Mouse (Mus musculus) intestine, embryonic 14.5 days (tissue): Measurements from ENCODE around the gene C130050O18Rik. TPM values are rescaled to one million over a fixed set of nuclear protein-coding genes. Genes with fewer than 3 reads are reported as not detected.
A peak's percentile ranks its signal among the peaks of the same experiment; 100 is the strongest.

Source experiments
- ATAC-seq: fragments of 200-750 bp; cut with Nextera tagmentation; replicated peaks from 2 replicates; pipeline ENCODE4 v1.8.0; 2017; ENCODE audit warnings: low read depth, moderate number of reproducible peaks, moderate TSS enrichment, moderate library complexity; ENCODE audit not compliant: low FRiP score, low TSS enrichment
- DNase-seq: peaks from one replicate; pipeline ENCODE4 v3.0.0-alpha.2; 2018; ENCODE audit warnings: low spot score
- H3K27ac ChIP-seq: fragments of 300-500 bp; sonication (generic); 2 replicates; pipeline ENCODE4 v1.5.1; 2014; ENCODE audit warnings: low read depth, mild to moderate bottlenecking, control low read depth
- H3K27me3 ChIP-seq: fragments of 300-500 bp; sonication (generic); replicated peaks from 2 replicates; pipeline ENCODE4 v1.6.1; 2014; ENCODE audit warnings: low read length, control low read depth; ENCODE audit not compliant: control insufficient read depth, insufficient read depth
- H3K36me3 ChIP-seq: fragments of 300-500 bp; sonication (generic); 2 replicates; pipeline ENCODE4 v1.6.1; 2014; ENCODE audit warnings: low read length, control low read depth; ENCODE audit not compliant: control insufficient read depth, insufficient read depth
- H3K4me1 ChIP-seq: fragments of 300-500 bp; sonication (generic); replicated peaks from 2 replicates; pipeline ENCODE4 v1.6.1; 2014; ENCODE audit warnings: low read length, control low read depth, mixed read lengths; ENCODE audit not compliant: control insufficient read depth, insufficient read depth
- H3K4me2 ChIP-seq: fragments of 300-500 bp; sonication (generic); 2 replicates; pipeline ENCODE4 v1.6.1; 2014; ENCODE audit warnings: low read length
- H3K4me3 ChIP-seq: fragments of 300-500 bp; sonication (generic); 2 replicates; pipeline ENCODE4 v1.5.1; 2014; ENCODE audit warnings: low read depth, low read length, control low read depth, mixed read lengths
- H3K9ac ChIP-seq: fragments of 300-500 bp; sonication (generic); 2 replicates; pipeline ENCODE4 v1.6.1; 2014; ENCODE audit warnings: mild to moderate bottlenecking, low read length
- H3K9me3 ChIP-seq: fragments of 300-500 bp; sonication (generic); 2 replicates; pipeline ENCODE4 v1.6.1; 2016; ENCODE audit warnings: low read length, control low read depth; ENCODE audit not compliant: control insufficient read depth
- WGBS: fragments of 180-500 bp; shearing (Covaris S2); extraction: QIAGEN DNeasy Blood & Tissue Kit; methylation state at CpG from one replicate; pipeline ENCODE4 v1.1.7; 2014; 5-methylcytosine and 5-hydroxymethylcytosine counted together
- microRNA counts: library from miRNA; unstranded; fragments of <30 nt; microRNA quantifications from one replicate; lab custom pipeline; 2016
- microRNA-seq: library from miRNA; unstranded; fragments of <30 nt; microRNA quantifications from one replicate; pipeline ENCODE4, GENCODE M21; 2016
- polyA plus RNA-seq: library from polyadenylated mRNA; unstranded; fragments of >200 nt; fragmentation: Nextera tagmentation; extraction: Ambion mirVana; gene quantifications from 2 replicates; pipeline ENCODE4 v1.2.1, GENCODE M21; 2014

The C130050O18Rik gene
- polyA plus RNA-seq, 1 experiment from 2014 or later = 1.3 TPM

- DNase-seq (no peak), ATAC-seq (no peak)
- WGBS = 67% methylated on average over 4 of the region's 4 CpGs
- no peak overlapping the region for H3K9ac ChIP-seq
- H3K36me3 ChIP-seq = no peaks in the 10 kb centered on the region
- no peaks in the 10 kb centered on the region for H3K9me3 ChIP-seq
- H3K27ac ChIP-seq = no peak overlapping the region
- H3K4me1 ChIP-seq = peaks cover under 1% of the 10 kb centered on the region; the same call in 1 of the 2 replicates
- H3K27me3 ChIP-seq = no peaks in the 10 kb centered on the region
- no peak overlapping the region for H3K4me3 ChIP-seq
- H3K4me2 ChIP-seq = no peak overlapping the region
Measured at GRCm38 (mm10) chr5:139464874-139465273, 59.8 kb downstream of the C130050O18Rik start.

MicroRNAs encoded within 50 kb of the gene (microRNA counts, 519-probe panel; counts per million panel counts)
- microRNA mmu-miR-339-3p (lab: Ali Mortazavi, UCI) = not detected
- microRNA mmu-miR-339-5p (lab: Ali Mortazavi, UCI) = not detected

Small RNAs within 50 kb of the gene (microRNA-seq; reads per million reads assigned to microRNA genes)
- 477 reads per million, percentile 72 among the genes with 10 or more reads in this experiment for gene Mir339

Other genes with a start within 250 kb of the C130050O18Rik start
- 54.7 and 63.9 TPM in 2 replicates for gene Sun1, start 204.6 kb upstream of the C130050O18Rik start, polyA plus RNA-seq
- gene Get4, start 153.0 kb upstream of the C130050O18Rik start, polyA plus RNA-seq = 152 and 161 TPM in 2 replicates
- gene Adap1, start 79.7 kb upstream of the C130050O18Rik start, polyA plus RNA-seq = 4.7 and 7.7 TPM in 2 replicates
- 149 and 150 TPM in 2 replicates for gene Cox19, start 53.9 kb upstream of the C130050O18Rik start, polyA plus RNA-seq
- gene Cyp2w1, start 52.7 kb upstream of the C130050O18Rik start, polyA plus RNA-seq = 5.9 and 9.1 TPM in 2 replicates
- gene Gpr146, start 27.6 kb upstream of the C130050O18Rik start, polyA plus RNA-seq = 1.4 and 1.7 TPM in 2 replicates
- gene Gper1, start 17.9 kb downstream of the C130050O18Rik start, polyA plus RNA-seq = 1.9 and 2.1 TPM in 2 replicates
- gene 3110082I17Rik, start 55.2 kb downstream of the C130050O18Rik start, polyA plus RNA-seq = 44.4 and 49.0 TPM in 2 replicates
- gene Zfand2a, start 79.3 kb downstream of the C130050O18Rik start, polyA plus RNA-seq = 5.7 and 9.4 TPM in 2 replicates
- not detected in 2 replicates for gene Uncx, start 138.2 kb downstream of the C130050O18Rik start, polyA plus RNA-seq